Mouse (Mus musculus) testis, postnatal 14 days (tissue): ENCODE results near the gene Notch4.

Experiments
- DNase-seq: peaks from one replicate; pipeline ENCODE4 v3.0.0; 2021; ENCODE audit warnings: low spot score

The Notch4 gene

GRCm38 (mm10) chr17:34626773-34627092 is 62.7 kb downstream of the Notch4 start:
- no peak for DNase-seq

- peak; percentile 88 for DNase-seq
Measured at GRCm38 (mm10) chr17:34627093-34627942, 63.2 kb downstream of the Notch4 start.

- no peak for DNase-seq
Measured at GRCm38 (mm10) chr17:34627943-34628643, 64.0 kb downstream of the Notch4 start, which contains the start of gene Ppt2. Ppt2 (minus strand) TSS chr17:34628510.

- DNase-seq = no peak
Measured at GRCm38 (mm10) chr17:34628644-34628967, 64.5 kb downstream of the Notch4 start.

GRCm38 (mm10) chr17:34629221-34629751 is 65.2 kb downstream of the Notch4 start, which contains the start of gene Prrt1:
Prrt1 (plus strand) TSS chr17:34629533.
- DNase-seq = no peak

GRCm38 (mm10) chr17:34629796-34630603 is 65.9 kb downstream of the Notch4 start:
- no peak for DNase-seq

- no peak for DNase-seq
Measured at GRCm38 (mm10) chr17:34630761-34631301, 66.8 kb downstream of the Notch4 start.

- no peak for DNase-seq
Measured at GRCm38 (mm10) chr17:34631647-34632046, 67.6 kb downstream of the Notch4 start.

- peak; percentile 86 for DNase-seq
Measured at GRCm38 (mm10) chr17:34632261-34632691, 68.2 kb downstream of the Notch4 start.

GRCm38 (mm10) chr17:34635671-34636070 is 71.6 kb downstream of the Notch4 start:
- DNase-seq = no peak

GRCm38 (mm10) chr17:34637459-34637858 is 73.4 kb downstream of the Notch4 start:
- no peak for DNase-seq
